Mouse (Mus musculus): ENCODE measurements at regions not wholly inside any gene's neighbourhood (a gene's known extent, or its start where the extent isn't known, plus 50 kb on each side); places are given as distances from the start of the nearest gene placed in this dataset.
"Not testable (repeated sequence)": the region's sequence is repeated elsewhere in the genome, so short reads cannot be mapped to it uniquely, and the experiment has no call there.

- DNase-seq = no peak
- intact Hi-C loops (cut with DNase I) = no loop called here
These were observed 55.9 kb upstream of the Inpp4b start for GRCm38 (mm10) chr8:81286280-81287034.

DNA sequence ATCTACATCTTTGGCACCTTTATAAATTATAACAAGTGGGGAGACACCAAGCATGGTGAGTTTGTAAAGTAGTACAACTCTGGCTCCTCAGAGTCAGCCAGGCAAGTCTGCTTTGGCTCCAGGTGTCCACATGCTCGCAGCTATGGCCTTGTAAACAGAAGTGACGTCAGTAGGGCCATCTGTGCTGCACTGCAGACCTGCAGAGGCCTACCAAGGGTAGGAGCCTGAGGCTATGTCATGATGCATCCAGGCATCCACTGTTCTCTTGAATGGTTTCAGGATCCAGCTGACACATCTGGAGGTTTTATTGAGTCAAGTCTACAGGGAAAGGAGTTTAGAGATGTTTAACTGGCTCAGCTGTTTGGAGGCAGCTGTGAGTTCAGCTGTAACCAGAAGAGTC lies 82.3 kb upstream of the Inpp4b start:
- intact Hi-C loops (cut with DNase I) = no loop called here
- DNase-seq = no peak

DNA sequence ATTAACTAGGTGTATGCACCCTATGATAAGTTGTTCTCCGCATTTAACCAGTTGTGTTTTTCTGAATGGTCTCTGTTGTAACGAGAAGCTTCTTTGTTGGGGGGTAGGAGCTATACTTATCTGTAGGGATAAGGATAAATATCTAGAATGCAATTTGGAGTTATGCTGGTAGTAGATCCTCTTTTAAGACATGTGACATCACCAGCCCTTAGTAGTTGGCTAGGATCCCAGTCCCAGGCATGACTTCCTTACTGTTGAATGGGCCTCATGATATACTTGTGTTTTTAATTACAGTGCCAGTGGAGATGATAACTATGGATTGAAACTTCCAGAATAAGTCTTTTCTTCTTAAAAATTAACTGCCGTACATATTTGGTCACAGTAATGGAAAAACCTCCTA lies 118.5 kb upstream of the Inpp4b start:
- no peak for DNase-seq
- intact Hi-C loops (cut with DNase I) = no loop called here

GRCm38 (mm10) chr8:81187061-81187790 lies 155.1 kb upstream of the Inpp4b start:
- DNase-seq; intact Hi-C loops (cut with DNase I): not testable (repeated sequence)

DNA sequence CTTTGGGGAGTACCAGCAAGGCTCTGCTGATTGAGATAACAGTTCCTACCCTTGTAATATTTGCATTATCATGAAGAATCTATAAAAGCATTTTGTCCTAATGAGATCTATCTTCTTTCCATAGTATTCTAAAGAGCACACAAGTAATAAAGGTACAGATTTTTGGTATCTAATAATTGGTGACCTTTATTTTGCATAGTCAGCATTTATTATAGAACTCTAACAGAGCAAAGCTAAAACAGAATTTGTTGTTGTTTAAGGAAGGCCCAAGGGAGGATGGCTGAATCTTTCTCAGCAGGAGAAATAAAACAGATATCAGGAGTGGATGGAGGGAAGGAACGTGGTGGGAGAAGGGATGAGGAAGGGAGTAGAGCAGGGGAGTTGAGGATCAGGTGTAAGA lies 160.8 kb upstream of the Usp38 start:
- DNase-seq = no peak
- intact Hi-C loops (cut with DNase I) = no loop called here

DNA sequence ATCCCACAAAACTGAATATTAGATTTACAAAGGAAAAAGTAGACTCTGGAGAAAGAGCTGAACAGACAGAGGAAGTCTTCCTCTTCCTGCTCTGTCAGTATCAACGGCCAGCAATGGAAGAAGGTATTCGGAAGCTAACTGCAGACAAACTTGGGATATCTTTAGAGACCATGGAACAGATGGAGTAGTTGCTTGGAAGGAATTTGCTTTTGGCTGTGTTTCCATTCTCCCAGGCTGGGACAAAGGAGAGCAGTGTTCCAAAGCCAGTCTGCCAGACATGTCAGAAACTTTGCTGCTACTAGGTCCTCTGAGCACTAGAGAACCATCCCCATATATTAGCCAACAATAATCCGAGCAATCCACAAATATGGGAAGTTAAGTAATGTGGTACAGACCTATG lies 132.5 kb upstream of the Usp38 start:
- intact Hi-C loops (cut with DNase I) = no loop called here

GRCm38 (mm10) chr8:81106763-81107509 lies 92.2 kb upstream of the Usp38 start:
- intact Hi-C loops (cut with DNase I) = no loop called here
- DNase-seq = no peak

More for the DNA sequence above, 132.5 kb upstream of the Usp38 start:
- no peak for DNase-seq

DNA sequence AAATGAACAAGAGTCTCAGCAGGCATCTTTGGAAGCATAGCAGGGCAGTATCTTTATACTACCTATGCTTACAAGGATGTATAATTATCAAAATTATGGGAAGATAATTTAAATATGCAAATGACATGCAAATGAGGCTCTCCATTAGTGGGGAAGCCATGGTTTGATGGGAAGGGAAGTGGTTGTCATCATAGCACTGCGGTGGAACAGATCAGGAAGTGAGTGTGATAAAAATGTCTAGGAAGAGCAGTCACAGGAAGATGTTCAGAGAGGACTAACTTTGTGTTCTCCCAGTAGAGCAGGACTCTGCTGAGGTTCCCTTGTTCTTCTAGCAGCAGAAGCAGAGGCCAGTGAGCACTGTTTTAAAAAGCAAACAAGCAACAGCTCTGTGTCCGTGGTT lies 84.2 kb upstream of the Usp38 start:
- DNase-seq = no peak
- intact Hi-C loops (cut with DNase I) = no loop called here

DNA sequence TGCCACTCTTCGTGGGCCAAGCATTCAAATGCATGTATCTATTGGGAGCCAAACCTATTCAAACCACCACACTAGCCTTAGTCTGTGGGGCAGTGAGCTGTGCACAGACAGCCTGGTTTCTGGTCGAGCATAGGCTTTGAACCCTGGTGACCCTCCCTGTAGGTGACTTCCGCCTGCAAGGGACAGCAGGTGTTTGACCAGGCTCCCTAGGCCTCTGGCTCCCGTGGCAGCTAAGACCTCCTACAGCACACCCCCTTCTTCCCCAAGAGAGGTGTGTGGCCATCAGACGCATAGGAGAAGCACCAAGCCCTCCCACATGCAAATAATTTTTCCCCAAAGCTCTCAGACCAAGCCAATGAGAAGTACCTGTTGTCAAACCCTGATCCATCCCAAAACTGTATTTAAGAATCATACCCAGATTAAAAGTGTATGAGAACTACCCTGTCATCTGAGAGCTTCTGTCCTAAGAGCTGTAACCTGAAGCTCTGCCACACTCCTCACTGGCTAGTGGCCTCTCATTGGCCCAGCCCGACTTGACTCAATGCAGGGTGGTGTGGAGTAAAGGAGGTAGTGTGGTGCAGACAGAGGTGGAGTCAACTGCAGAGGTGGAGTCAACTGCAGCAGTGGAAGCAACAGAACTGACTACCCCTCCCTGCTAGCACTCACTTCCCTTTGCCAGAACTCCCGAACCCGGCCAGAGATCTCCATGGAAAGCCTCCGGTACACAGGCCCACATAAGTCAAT lies 82.5 kb upstream of the Usp38 start:
- DNase-seq = no peak
- intact Hi-C loops (cut with DNase I) = no loop called here

GRCm38 (mm10) chr8:81095237-81095636 lies 80.5 kb upstream of the Usp38 start:
- intact Hi-C loops (cut with DNase I) = no loop called here
- DNase-seq = no peak

DNA sequence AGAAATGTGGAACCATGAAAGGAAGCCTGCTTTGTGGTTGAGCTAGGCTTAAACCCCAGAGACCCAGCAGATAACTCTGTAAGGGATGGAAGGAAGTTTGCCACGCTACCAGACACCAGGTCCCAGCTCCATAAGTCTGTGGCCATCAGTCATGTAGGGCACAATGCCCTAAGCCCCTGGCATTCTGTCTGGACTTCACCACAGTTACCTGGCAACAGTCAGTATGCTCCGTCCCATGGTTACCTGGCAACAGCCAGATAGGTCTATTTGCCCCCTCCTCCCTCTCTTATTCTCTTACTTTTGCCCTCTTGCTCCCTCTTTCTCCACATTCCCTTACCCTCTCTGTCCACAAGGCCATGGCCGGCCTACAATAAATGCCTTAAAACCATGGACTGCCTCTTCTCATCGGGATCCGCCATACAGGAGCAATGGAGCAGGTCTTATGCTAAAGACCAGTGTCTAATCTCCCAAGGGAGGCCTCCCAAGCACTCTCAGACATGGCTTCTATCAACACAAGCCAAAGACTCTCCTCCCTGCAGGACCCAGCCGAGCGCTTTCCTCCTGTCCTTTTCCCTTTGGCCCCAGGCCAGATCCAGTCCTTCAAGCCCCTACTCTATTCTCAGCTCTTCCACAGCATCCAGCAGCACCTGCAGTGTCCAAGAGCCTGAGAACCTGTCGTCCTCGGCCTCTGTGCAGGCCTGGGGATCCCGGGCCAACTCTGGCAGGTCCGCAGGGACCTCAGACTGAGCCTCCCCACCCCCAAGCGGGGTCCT lies 66.3 kb upstream of the Usp38 start:
- intact Hi-C loops (cut with DNase I) = no loop called here
- DNase-seq = peak; percentile 34

GRCm38 (mm10) chr8:81079887-81080300 lies 65.2 kb upstream of the Usp38 start:
- DNase-seq = no peak
- intact Hi-C loops (cut with DNase I) = no loop called here

DNA sequence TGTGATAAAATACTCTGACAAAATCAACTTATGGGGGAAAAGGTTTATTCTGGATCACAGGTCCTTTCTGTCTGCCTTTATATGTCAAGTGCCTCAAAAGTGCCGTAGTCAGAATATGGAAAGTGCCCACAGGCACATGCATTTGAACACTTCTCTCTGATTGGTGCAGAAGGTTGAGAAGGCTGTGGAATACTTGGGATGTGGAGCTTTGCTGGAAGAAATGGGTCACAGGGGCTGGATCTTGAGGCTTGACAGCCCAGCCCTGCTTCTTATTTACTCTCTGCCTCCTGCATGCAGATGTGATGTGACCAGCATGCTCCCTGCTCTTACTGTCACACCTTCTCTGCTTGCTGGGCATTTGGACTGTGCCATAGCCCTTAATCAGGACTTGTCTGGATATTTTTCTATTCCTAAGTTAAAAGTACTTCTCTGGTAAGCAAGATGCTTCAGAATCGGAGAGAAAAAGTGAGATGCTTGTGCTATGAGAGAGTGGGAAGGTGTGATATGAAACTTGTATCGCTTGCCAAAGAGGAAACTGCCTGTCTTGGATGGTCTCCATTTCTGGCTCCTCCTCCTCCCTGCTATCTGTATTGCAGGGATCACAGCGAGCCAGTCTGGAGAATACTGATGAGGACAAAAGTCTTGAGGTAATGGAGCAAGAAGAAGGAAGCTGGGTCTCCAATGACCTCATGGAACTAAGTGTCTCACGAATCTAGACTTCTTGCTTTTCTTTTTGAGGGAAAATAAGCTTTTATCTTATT lies 54.5 kb upstream of the Usp38 start:
- intact Hi-C loops (cut with DNase I) = loop anchor here (10.0 kb wide), 3 partner anchors 276 to 1776 kb away; partner anchors contain the start of gene Inpp4b
- DNase-seq = no peak

DNA sequence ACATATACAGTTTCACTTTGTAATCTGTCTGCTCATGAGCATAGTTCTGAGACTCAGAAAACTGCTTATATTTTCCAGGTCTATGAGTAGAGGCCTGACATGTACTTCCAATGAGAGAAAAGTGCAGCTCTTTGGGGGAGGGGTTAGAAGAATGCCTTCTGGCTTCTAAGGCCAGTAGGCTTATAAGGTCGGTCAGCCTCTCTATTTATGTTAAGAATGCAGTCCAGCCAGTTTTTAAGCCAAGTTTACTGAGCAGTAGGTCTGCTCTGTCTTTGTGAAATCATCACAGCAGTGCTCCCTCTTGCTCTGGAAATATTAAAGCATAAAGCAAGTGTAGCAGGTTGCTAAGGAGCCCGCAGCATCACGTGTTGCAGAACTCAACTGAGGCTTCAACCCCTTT lies 53.8 kb upstream of the Usp38 start:
- no peak for DNase-seq
- intact Hi-C loops (cut with DNase I) = loop anchor here (10.0 kb wide), 3 partner anchors 276 to 1776 kb away; partner anchors contain the start of gene Inpp4b

- intact Hi-C loops (cut with DNase I) = loop anchor here (10.0 kb wide), 3 partner anchors 278 to 1778 kb away; partner anchors contain the start of gene Inpp4b
- no peak for DNase-seq
These were observed 52.0 kb upstream of the Usp38 start for GRCm38 (mm10) chr8:81066765-81067164.

All from left cerebral cortex, postnatal 4 days (tissue).